Mouse (Mus musculus): ENCODE results near the gene Trove2. TPM values are rescaled to one million over a fixed set of nuclear protein-coding genes. Genes with fewer than 3 reads are reported as not detected.

Trove2 gene
- total and polyA plus RNA-seq, 3 experiments: 4.5 to 4.6 TPM; not detected in 1

GRCm38 (mm10) chr1:143773082-143773481 lies 3.8 kb downstream of the Trove2 start:
- TF ChIP-seq GATA1 (IDR thresholded peaks at IDR 0.05; ENCODE audit: low read depth, low read length) (0 out of 2 replicates have a peak, but pooled peaks have one; percentile 5), POLR2AphosphoS2 (IDR thresholded peaks at IDR 0.05; ENCODE audit: low read length) (no peak), SIN3A (IDR thresholded peaks at IDR 0.05; ENCODE audit: low read length) (peak; percentile 56)
- DNase-seq (ENCODE audit: low read depth, low spot score): peak; percentile 68
- Histone ChIP-seq H3K79me2 (ENCODE audit: control insufficient read depth, insufficient read depth, low read length, poor library complexity) (peaks cover 9% of the 10 kb centered on the region), H3K27me3 (ENCODE audit: control insufficient read depth in 1 of 2, insufficient read depth in 2 of 2, low read length in 2 of 2) (no peaks in the 10 kb centered on the region), H3K9me3 (replicated peaks; ENCODE audit: insufficient read depth, low read length) (no peaks in the 10 kb centered on the region), H3K27ac (ENCODE audit: control insufficient read depth, low read depth, low read length) (no peak overlapping the region), H3K4me3 (ENCODE audit: control insufficient read depth in 1 of 2, insufficient read depth in 1 of 2, low read depth in 2 of 2, low read length in 2 of 2) (peak overlapping the region; percentile 51 to 56), H3K9ac (ENCODE audit: control insufficient read depth, low read depth, low read length, poor library complexity, severe bottlenecking) (peak overlapping the region; percentile 23), H3K36me3 (ENCODE audit: control insufficient read depth in 1 of 2, insufficient read depth in 2 of 2, low read length in 2 of 2) (peaks cover 0 to 7% of the 10 kb centered on the region in 2 experiments; a peak in 3 of 4 replicates), H3K4me1 (ENCODE audit: control insufficient read depth in 1 of 2, insufficient read depth in 2 of 2, low read length in 2 of 2) (peaks cover 0 to 13% of the 10 kb centered on the region in 2 experiments; a peak in 1 of 4 replicates)

- peaks cover 0 to 5% of the 10 kb centered on the region in 2 experiments; a peak in 3 of 4 replicates for H3K36me3 ChIP-seq (ENCODE audit: control insufficient read depth in 1 of 2, insufficient read depth in 2 of 2, low read length in 2 of 2)
- H3K79me2 ChIP-seq (ENCODE audit: control insufficient read depth, insufficient read depth, low read length, poor library complexity): no peaks in the 10 kb centered on the region
- H3K27ac ChIP-seq (ENCODE audit: control insufficient read depth, low read depth, low read length): no peak overlapping the region
- no peak overlapping the region for H3K9ac ChIP-seq (ENCODE audit: control insufficient read depth, low read depth, low read length, poor library complexity, severe bottlenecking)
- H3K27me3 ChIP-seq (ENCODE audit: control insufficient read depth in 1 of 2, insufficient read depth in 2 of 2, low read length in 2 of 2): no peaks in the 10 kb centered on the region
- peaks cover 2 to 10% of the 10 kb centered on the region in 2 experiments; a peak in 1 of 4 replicates for H3K4me1 ChIP-seq (ENCODE audit: control insufficient read depth in 1 of 2, insufficient read depth in 2 of 2, low read length in 2 of 2)
- H3K4me3 ChIP-seq (ENCODE audit: control insufficient read depth in 1 of 2, insufficient read depth in 1 of 2, low read depth in 2 of 2, low read length in 2 of 2): no peak overlapping the region
- TF ChIP-seq EP300 (IDR thresholded peaks at IDR 0.05; ENCODE audit: low read depth in 1 of 2, low read length in 2 of 2) (no peak), HCFC1 (IDR thresholded peaks at IDR 0.05; ENCODE audit: low read depth, low read length) (no peak), MAX (IDR thresholded peaks at IDR 0.05; ENCODE audit: low read length) (no peak), SMC3 (IDR thresholded peaks at IDR 0.05; ENCODE audit: low read depth, low read length) (no peak), MYB (IDR thresholded peaks at IDR 0.05; ENCODE audit: low read depth, low read length) (no peak), POLR2AphosphoS5 (IDR thresholded peaks at IDR 0.05; ENCODE audit: borderline replicate concordance, low read depth, low read length) (no peak), USF2 (IDR thresholded peaks at IDR 0.05; ENCODE audit: borderline replicate concordance in 1 of 2, insufficient read depth in 1 of 2, low read depth in 1 of 2, low read length in 2 of 2) (no peak), CHD2 (IDR thresholded peaks at IDR 0.05; ENCODE audit: low read length) (no peak), ETS1 (IDR thresholded peaks at IDR 0.05; ENCODE audit: low read depth, low read length) (no peak), USF1 (IDR thresholded peaks at IDR 0.05; ENCODE audit: low read depth, low read length) (no peak), SIN3A (IDR thresholded peaks at IDR 0.05; ENCODE audit: low read length) (no peak), ZC3H11A (IDR thresholded peaks at IDR 0.05; ENCODE audit: low read depth, low read length) (no peak)
- no peak for DNase-seq (ENCODE audit: low read depth, low spot score)
- no peaks in the 10 kb centered on the region for H3K9me3 ChIP-seq (replicated peaks; ENCODE audit: insufficient read depth, low read length)
Observed at GRCm38 (mm10) chr1:143770444-143771109, 6.3 kb downstream of the Trove2 start.
